Mouse (Mus musculus): ENCODE data around the gene Fam129c.

Gene Fam129c

DNA sequence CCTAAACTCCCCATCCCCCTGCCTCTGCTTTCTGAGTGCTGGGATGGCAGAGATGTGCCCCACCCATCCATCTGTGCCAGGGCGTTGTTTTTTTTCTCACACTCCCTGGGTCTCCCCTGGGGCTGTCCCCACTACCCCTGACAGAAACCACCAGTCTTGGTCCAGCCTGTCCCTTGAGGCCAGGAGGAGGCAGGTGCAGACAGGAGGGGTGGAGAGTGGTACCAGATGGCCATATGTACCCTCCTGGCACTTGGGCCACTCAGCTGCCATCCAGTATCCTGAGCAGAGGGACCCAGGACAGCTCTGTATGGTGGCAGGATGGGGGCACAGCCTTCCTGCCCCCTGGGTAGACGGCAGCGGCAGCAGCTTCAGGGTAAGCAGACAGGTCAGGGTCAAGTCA, at the start of gene Fam129c:
Gene Fam129c, plus strand, starts transcription at position 198 of the 400 bp plus-strand sequence.
- no peak for DNase-seq (ENCODE audit: low spot score)

DNA sequence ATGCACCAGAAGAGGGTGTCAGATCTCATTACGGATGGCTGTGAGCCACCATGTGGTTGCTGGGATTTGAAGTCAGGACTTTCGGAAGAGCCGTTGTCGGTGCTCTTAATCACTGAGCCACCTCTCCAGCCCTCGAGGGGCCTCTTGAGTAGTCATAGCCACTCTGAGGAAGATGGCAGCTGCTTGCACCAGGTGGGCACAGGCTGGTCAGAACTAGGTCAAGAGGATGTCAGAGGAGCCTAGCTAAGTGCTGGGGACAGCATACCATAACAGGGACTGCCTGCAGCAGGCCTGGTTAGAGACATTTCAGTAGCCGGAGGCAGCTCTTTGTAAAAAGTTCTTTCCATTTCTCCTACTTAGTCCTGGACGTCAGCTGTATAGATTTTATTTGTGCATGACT, 46.7 kb upstream of the Fam129c start:
- DNase-seq (ENCODE audit: low spot score): no peak

DNA sequence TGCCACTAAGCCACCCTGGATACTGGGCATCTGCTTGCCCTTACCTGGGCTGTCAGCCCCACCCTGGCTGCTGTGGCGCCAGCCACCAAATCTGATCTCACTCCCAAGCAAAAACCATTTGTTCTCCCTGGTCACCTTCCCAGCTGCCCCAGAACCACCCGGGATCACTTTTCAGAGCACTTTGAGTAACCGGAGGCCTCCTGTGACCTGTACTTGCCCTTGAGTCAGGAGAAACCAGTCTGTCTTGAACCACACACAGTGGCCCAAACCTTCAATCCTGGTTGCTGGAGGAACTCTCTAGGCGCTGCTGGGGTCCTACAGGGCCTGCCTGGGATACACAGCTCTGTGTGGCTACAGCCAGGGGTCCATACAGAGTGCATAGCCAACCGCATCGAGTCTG, 44.7 kb upstream of the Fam129c start:
- no peak for DNase-seq (ENCODE audit: low spot score)

DNA sequence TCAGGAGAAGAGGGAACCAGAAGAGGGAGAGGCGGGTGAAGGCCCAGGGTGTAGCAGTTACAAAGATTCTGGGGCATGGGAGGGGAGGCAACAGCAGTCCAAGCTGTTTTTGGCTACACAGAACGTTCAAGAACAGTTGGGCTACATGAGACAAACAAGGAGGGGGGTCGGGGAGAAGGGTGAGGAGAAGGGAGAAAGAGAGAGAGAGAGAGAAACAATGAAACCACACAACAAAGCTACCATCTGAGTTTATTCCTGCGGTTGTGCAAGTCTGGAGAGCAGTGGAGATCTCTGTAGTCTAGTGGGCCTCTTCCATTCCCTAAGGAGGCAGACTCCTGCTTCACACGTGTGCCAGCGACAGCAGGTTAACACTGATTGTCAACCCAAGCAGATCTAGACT, 43.4 kb upstream of the Fam129c start:
- DNase-seq (ENCODE audit: low spot score): no peak

DNA sequence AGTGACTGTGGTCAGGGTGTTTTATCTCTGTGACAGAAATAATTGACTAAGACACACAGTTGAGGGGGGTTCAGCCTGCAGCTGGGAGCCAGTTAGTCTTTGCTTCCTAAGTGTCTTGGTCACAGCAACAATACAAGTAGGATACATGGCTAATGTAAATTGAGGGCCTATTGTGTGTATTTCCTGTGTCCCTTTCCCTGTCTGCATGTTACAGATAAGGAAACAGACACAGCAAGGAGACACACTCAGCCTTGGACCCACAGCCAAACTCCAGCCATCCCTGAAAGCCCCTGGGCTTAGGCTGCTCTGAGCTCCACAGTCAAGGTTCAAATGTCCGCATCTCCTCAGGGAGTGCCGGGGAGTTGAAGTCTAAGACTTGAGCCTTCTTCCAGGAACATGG, 42.8 kb upstream of the Fam129c start:
- no peak for DNase-seq (ENCODE audit: low spot score)

DNA sequence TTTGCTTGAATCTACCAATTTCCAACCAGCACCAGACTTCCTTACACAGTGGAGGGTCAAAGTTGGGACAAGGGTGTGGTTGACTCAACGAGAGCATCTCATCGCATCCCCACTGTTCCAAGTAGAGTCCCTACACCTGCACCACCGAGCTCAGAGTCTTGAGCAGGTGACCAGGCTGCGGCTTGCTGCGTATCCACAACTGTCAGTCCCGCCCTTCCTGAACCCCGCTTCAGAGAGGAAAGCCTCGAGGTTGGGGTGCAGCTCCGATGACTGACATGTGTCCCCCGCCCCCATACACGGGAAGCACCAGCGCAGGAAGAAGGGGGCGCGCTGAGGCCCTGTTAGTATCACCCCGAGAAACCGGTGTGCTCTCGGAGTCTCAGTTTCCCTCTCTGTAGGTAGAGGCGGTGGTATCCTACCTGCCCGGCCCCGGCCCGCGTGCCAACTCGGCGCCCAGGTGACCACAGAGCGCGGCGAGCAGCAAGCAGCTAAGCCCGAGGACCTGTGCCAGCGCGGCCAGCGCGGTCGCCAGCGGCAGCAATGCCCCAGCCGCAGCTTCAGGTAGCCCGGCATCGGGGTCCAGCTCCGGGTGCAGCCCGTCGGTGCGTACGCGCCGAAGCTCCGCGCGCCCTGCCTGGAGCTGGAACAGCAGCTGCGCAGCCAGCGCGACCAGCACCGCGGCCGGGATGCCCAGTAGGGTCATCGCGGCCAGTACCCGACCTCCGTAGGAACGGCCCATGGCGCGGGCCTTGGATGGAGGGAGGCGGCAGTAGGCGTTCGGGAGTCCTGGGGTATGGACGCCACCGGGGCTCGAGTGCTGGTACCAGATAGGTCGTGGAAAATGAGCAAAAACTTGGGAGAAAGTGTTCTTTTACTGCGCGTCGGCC, 39.1 kb upstream of the Fam129c start, which contains the start of gene Tmem221:
Gene Tmem221, minus strand, starts transcription at position 801 of the 887 bp plus-strand sequence.
- peak; percentile 23 for DNase-seq (ENCODE audit: low spot score)

DNA sequence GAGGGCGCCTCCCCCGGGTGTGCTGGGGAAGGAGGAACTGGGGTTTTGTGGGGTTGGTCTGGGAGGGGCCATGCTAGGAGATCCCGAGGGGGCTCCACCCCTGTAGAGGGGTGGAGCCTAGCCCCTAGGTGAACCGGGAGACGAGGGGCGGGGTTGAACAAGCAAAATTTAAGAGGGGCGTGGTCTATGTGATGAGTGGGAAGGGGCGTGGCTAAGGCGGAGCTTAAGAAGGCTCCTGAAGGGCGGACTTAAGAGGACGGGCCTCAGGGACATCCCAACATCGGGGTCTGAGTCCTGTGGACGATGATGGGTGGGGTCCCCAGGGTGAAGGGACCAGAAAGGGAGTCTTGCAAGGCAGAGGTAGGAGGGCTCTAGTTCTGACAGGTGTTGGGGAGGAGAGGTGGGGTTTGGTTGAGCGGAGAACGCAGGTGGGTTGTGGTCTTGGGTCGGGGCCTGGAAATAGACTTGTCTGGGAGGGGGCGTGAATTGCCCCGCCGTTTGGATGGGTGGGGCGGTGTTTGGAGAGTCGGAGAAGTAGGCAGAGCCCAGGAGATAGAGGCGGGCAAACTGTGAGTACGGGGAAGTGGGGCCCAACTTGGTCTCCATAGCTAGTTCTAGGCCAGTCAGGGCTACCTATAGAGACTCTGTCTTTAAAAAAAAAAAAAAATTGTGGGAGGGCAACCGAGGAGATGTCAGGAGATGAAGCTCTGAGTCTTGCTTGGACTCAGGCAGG, 38.3 kb upstream of the Fam129c start:
- DNase-seq (ENCODE audit: low spot score): peak; percentile 58

DNA sequence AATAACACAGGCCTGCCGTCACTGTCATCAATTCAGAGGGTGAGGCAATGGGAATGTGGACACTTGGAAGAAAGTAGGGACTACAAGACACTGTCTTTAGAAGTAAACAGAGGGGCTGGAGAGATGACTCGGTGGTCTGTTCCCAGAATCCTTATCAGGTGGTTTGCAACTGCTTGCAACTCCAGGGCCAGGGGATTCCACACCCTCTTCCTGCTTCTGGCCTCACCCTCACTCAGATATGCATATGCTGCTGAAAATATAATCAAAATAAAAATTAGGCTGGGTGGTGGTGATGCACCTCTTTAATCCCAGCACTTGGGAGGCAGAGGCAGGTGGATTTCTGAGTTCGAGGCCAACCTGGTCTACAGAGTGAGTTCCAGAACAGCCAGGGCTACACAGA, 37.4 kb upstream of the Fam129c start:
- no peak for DNase-seq (ENCODE audit: low spot score)

DNA sequence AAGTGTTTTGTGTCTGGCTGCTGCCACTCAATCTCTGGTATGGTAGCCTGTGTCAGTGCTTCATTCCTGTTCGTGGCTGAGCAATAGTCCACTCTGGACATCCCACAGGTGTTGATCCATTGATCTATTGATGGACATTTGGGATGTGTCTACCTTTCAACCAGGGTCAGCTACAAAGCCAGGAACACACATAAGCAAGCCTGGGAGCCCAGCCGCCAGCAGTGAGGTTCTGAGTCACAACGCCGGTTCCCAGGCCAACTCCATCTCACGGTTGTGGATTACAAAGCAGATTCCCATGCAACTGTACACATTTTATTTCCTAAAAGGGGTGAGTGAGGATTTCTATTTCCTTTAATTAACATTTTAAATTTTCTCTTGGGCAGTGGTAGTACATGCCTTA, 36.7 kb upstream of the Fam129c start:
- DNase-seq (ENCODE audit: low spot score): no peak

DNA sequence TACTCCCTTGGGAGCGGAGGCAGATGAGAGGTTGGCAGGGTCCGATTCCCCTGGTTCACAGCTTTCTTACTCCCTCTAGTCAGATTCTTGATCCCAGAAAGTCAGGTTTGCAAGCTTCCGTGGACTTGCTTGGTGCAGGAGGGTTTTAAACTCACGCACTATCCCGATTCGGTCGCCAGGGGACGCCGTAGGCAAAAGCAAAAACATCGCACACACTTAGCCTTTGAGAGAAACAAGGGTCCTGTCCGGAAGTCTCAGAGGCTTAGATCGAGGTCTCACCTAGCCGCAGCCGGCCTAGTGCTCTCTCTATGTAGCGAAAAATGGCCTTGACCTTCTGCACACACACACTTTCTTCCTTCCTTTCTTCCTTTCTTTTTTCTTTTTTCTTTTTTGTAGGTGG, 36.0 kb upstream of the Fam129c start:
- peak; percentile 64 for DNase-seq (ENCODE audit: low spot score)

DNA sequence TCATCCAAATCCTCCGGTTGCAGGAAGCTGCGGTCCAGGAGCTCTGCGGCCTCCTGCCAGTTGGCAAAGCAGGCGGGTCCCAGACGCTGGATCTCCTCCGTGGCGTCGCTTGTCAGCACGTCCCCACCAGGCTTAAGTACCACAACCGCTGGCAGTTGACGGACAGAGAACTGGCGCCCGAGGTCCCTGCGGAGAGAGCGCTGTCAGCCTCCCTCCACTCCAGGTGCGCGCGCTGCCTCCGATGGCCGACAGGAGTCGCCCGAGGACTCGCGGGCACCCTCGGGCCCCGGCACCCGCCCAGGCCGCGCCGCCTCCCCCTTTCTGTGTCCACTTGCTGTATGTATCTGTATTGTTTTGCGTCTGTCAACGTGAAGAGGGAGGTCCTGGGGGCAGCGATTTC, 34.7 kb upstream of the Fam129c start:
- DNase-seq (ENCODE audit: low spot score): peak; percentile 73

DNA sequence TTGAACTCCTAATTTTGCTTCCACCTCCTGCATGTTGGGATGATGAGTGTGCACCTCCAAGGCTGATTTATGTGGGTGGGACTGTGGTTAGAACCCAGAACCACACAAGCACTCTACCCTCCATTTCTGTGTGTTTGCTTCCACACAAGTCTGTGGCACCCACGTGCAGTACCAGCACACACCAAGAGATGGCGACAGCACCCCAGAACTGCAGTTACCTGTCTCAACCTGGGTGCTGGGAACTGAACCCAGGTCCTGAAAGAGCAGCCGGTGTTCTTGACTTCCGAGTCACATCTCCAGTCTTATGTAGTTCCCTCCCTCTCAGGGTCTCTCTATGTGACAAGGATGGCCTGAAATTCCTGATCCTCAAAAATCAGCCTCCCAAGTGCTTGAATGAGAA, 33.5 kb upstream of the Fam129c start:
- no peak for DNase-seq (ENCODE audit: low spot score)

DNA sequence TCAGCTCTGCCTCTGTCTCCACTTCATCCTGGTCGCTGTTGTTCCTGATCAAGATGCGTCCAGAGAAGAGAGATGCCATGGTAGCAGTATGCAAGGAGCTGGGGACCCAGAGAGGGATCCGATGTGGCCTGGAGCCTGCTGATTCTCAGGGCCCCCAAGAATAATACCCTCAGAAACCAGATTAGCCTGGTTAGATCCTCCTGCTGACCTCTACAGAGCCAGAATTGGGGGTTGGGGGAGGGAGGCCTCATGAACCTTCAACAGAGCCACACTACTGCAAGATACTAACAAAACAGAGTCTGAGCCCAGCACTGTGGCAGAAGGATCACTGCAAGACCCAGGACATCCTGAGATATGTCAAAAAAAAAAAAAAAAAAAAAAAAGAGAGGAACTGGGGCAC, 30.9 kb upstream of the Fam129c start, which contains the start of gene Nxnl1:
Gene Nxnl1, minus strand, starts transcription at position 101 of the 400 bp plus-strand sequence.
- DNase-seq (ENCODE audit: low spot score): no peak

DNA sequence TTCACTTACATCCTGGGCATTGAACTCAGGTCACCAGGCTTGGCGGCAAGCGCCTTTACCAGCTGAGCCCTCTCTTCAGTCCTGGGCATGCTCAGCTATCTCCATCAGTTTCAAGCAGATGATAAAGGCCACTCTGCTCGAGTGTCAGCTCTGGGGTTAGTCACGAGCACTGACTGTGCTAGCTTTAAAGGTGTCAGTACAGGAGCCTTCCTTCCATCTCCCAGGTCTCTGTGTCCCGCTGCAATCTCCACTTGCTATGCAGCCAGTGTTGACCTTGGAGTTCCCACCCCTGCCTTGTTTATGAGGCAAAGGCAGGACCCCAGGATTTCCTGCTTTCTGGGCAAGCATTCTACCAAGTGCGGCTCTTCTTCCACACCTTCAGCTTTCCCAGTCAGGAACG, 29.9 kb upstream of the Fam129c start:
- no peak for DNase-seq (ENCODE audit: low spot score)

DNA sequence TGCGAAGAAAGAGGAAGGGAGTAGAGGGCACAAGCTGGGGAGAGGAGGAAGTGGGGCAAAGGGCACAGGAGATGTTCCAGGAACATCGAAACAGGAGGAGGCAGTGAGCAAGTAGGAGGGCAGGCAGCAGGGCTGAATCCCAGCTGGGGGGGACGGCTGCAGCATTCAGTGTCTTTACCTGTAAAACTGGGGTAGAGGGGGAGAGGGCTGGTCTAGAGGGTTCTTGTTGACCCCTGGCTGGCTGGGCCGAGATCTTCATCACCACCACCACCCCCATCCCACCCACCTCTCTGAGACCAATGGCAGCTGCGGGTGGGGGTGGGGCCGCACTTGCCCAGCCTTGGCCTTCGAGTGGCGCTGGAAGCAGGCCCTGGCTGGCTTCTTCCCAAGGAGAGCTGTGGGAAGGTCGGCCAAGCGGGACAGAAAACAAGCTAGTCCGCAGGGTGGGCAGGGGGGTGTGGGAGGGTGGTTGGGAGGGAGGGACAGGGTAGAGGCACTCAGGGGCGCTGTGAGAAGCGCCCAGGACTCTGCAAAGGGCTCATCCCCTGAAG, 29.0 kb upstream of the Fam129c start, which contains the start of gene Slc27a1:
Gene Slc27a1, plus strand, starts transcription at position 496 of the 551 bp plus-strand sequence.
- no peak for DNase-seq (ENCODE audit: low spot score)

DNA sequence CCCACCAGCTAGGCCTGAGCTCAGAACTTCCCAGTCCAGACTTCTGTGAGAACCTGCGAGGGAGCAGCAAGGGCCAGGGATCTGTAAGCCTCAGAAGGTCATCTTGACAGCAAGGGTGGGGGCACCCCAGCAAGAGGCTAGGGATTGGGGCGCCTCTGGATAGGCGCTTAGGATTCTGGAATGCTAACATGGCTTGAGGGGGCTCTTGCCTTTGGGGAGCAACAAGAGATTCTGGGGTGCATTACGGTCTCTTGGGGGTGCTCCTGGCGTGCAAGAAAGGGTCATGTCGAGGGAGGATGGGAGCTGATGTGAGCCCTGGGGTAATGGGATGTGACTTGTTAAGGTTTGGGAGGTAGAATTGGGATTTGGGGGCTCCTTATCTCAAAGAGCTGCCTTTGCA, 28.5 kb upstream of the Fam129c start:
- DNase-seq (ENCODE audit: low spot score): no peak

DNA sequence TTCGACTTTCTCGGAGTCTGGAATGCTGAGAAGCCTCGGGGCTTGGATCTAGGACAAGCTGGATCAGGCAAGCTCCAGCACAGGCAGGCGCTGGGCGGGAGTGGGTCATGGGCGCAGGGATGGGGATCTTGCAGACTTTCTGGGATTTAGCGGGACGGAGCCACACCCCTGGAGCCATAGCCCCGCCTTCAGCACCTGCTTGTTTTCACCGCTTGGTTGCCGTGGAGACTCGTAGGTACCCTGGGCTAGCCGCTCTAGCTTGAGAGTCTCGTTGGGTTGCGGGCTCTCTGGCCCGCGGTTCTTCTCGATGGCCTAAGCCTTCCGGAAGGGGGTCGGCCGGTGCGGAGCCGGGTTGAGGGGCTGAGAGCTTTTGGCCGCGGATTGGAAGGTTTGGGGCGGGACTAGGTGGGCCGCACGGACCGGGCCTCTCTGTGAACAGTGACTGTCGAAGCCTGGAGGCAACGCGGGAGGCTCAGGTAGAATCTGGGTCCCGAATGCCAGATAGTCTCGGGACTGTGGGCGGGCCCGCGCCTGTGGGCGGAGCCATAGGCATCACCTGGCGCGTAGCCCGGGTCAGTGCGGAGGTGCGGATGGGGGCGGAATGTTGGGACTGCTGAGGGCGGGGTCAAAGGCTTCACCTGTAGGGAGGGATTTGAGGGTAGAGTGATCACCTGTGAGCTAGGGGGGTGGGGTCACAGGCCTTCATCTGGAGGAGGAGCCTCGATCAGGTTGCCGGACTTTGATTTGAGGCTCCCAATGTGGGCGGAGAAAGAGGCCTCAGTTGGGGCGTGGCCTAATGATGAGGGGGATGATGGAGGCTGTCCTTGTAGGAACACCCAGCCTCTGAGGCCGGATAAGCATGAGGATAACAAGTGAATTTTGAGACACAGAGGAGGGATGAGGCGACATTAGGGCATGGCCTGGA, 27.8 kb upstream of the Fam129c start:
- DNase-seq (ENCODE audit: low spot score): peak; percentile 53

DNA sequence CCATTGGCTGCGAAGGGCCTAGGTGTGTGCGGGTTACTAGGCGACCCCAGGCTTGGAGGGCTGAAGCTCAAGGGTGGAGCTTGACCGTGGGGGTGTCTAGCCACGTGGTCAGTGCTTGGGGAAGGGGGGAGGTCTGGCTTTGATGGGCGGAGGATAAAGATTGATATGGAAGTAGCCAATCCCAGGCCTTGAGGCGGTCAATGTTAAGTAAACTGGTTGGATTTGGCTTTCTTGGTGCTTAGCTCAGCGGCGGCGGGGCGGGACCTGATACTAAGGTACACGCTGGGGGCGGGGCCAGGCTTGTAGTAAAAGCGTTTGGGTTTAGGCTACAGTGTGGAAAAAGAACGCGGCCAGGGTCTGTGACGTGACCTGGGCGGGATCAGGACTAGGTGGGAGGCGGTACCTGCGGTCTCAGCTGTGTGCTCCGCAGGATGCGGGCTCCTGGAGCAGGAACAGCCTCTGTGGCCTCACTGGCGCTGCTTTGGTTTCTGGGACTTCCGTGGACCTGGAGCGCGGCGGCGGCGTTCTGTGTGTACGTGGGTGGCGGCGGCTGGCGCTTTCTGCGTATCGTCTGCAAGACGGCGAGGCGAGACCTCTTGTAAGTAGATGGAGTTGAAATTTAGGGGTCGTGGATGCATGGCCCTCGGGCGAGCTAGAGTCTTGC, 27.0 kb upstream of the Fam129c start:
- peak; percentile 92 for DNase-seq (ENCODE audit: low spot score)

DNA sequence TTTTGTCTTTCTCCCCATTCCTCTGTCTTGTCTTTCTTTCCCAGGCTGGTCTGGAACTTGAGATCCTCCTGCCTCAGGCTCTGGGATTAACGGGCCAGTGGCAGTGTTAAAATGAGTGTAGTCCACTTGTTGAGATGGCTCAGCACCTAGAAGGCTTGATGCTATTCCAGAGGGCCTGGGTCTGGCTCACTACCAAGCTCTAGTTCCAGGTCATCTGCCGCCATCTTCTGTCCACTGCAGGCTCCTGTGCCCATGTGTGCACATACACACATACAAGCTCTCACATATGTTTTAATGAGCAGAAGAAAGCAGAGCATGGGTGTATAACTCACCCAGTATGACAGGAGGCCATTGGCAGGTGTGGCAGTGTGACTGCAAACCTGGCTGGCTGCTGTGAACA, 25.4 kb upstream of the Fam129c start:
- no peak for DNase-seq (ENCODE audit: low spot score)

DNA sequence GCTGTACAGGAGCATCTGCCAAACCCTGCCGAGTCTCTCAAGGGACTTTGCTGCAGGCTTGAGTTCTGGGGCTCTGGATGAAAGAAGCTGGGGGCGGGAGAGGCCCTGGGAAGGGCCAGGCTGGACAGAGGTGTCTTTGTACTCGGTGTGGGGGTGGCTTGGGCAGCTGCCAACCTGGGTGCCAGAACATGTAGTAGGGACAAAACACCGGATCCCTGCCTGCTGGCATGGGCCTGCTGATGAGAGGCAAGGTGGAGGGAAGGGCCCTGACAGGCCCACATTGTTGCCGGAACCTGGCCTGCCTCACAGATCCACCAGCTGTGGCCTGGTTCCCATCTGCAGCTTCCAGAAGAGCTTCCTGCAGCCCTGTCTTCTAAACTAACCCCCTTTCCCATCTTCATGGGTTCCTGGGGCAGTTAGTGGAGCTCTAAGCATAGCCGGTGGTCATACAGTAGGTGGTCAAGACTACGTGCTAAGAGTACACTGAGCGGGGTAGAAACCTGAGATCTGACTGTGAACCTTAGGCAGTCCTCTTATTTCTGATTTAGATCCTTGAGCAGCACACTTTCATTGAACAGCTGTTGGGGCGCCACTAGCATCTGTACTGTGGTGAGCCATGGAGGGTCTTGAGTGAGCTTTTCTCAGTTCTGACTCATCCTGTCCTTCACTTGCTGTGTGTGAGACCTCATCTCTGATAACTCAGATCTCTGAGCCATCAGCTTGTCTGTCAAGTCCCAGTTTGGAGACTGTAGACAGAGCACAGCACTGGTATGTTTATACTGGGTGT, 24.4 kb upstream of the Fam129c start:
- DNase-seq (ENCODE audit: low spot score): no peak

Measured in T-cell, adult 2 months (primary cell).